Mouse (Mus musculus): ENCODE data around the gene Glo1.

- TF ChIP-seq EP300 (optimal IDR thresholded peaks at IDR 0.05), result no peak
- no peak for TF ChIP-seq CTCF (IDR thresholded peaks at IDR 0.05; ENCODE audit: low read depth)
Observed at GRCm38 (mm10) chr17:30620548-30620947, 6.1 kb downstream of the Glo1 start.
